Mouse (Mus musculus): ENCODE data around the gene Lsm11.

Lsm11 gene

DNA sequence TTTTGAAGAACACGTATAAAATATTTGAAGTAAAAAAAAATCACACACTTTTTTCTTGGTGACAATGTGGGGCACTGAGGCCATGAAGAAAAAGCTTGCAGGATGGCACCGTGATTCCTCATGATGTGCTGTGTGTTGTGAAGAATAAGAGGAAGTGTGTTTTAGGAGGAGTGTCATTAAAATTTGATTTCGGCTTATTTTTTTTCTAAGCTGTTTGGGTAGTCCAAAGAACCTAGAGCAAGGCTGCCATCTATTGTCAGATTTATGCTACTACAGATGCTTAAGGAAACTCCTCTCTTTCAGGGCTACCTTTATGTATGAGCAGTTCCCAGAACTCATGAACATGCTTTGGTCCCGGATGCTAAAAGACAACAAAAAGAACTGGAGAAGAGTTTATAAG lies 60.7 kb downstream of the Lsm11 start:
- in situ Hi-C loops (cut with MboI, MseI), result loop anchor here (10.0 kb wide), 1 partner anchor 1929 kb away; no protein-coding TSS in a partner anchor

DNA sequence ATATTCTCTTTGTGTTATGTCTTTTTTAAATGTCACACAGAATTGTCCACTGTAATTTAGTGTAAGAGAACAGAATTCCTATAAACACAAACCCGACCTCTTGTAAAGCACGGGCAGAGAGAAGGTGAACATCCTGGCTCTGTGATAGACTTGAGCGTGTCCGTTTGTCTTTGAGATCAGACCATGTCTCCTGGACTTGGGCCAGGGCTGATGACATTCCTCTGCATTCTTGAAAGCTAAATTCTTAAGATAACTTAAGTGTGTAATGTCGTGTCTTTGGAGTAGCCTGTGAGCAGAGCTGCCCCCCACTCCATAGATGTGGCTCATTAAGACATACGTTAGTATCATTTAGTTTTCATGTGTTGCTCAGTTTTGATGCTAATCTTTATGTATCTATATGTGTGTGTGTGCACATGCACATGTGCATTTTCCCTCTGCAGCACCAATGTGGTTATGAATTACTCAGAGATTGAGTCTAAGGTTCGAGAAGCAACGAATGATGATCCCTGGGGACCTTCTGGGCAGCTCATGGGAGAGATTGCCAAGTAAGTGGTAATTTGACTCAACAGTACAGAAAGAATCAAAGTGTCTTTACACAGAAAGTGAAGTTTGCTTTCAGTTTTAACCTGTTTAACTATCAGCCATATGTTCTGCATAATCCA lies 61.3 kb downstream of the Lsm11 start:
- in situ Hi-C loops (cut with MboI, MseI), result loop anchor here (10.0 kb wide), 1 partner anchor 1929 kb away; no protein-coding TSS in a partner anchor

DNA sequence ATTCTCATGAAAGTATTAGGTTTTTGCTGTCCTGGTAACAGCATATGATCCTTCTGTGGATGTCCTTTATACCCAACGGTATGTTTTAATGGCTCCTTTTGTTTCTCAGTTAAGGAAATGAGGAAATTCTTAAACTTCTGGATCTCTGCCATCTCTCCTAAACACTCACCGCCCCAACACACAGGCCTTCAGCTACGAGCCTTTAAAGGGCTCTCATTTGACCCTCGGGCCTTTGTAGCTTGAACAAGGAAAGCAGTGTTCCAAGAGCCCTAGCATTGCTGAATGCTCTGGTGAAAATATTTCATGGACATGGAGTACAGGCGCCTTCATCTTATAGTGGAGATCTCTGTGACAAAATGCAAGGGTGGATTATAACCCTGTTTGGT lies 63.1 kb downstream of the Lsm11 start:
- in situ Hi-C loops (cut with MboI, MseI), result loop anchor here (10.0 kb wide), 1 partner anchor 1927 kb away; no protein-coding TSS in a partner anchor

DNA sequence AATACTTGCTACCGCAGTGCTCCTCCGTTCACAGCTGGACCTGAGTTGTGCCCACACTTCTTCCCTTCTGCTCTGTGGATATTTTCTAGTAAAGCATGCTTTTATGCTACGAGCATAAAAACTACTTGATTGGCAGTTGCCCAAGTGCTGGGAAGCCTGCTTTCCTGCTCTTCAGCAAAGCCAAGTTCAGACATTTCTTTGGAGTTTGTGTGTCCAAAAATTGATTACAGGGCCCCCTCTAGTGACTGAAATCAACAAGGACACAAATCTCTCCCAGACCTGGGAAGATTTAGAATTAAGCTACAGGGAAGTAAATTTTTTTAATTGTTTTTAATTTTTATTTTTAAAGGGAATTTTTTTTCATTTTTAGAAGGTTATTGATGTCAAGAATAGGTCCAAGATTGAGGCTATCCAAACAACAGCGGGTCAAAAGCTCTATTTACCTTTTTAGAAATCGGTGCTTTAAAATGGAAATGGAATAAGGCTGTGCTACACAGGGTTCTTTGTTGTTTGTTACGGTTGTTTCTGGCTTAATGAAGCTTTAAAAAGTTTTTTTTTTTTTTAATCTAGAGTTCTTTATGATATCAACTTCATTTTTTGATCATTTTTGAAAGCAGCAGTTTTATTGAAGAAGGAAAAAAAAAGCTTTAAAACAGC lies 63.6 kb downstream of the Lsm11 start:
- in situ Hi-C loops (cut with MboI, MseI), result loop anchor here (10.0 kb wide), 1 partner anchor 1926 kb away; no protein-coding TSS in a partner anchor

DNA sequence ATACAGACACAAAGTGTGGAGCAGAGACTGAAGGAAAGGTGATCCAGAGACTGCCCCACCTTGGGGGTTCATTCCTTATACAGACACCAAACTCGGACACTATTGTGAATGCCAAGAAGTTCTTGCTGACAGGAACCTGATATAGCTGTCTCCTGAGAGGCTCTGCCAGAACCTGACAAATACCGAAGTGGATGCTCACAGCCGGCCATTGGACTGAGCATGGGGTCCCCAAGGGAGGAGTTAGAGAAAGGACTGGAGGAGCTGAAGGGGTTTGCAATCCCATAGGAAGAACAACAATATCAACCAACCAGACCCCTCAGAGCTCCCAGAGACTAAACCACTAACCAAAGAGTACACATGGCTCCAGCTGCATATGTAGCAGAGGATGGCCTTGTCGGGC lies 65.4 kb downstream of the Lsm11 start:
- in situ Hi-C loops (cut with MboI, MseI), result loop anchor here (10.0 kb wide), 1 partner anchor 235 kb away; no protein-coding TSS in a partner anchor
